Mouse (Mus musculus) liver, embryonic 12.5 days (tissue): ENCODE measurements around the gene Lpin2. TPM values are rescaled to one million over a fixed set of nuclear protein-coding genes. Genes with fewer than 3 reads are reported as not detected.
A peak's percentile ranks its signal among the peaks of the same experiment; 100 is the strongest.

Experiments
- ATAC-seq: fragments of 200-750 bp; cut with Nextera tagmentation; 2 replicates; pipeline ENCODE4 v1.8.0; 2017; ENCODE audit warnings: moderate number of reproducible peaks, mild to moderate bottlenecking, moderate library complexity
- H3K27ac ChIP-seq: fragments of 300-500 bp; sonication (generic); 2 replicates; pipeline ENCODE4 v1.5.1; 2016; ENCODE audit warnings: mild to moderate bottlenecking
- H3K27me3 ChIP-seq: fragments of 300-500 bp; sonication (generic); replicated peaks from 2 replicates; pipeline ENCODE4 v1.6.1; 2016; ENCODE audit warnings: mild to moderate bottlenecking, moderate library complexity
- H3K36me3 ChIP-seq: fragments of 300-500 bp; sonication (generic); 2 replicates; pipeline ENCODE4 v1.6.1; 2016; ENCODE audit warnings: mild to moderate bottlenecking, moderate library complexity
- H3K4me1 ChIP-seq: fragments of 300-500 bp; sonication (generic); 2 replicates; pipeline ENCODE4 v1.6.1; 2016
- H3K4me2 ChIP-seq: fragments of 300-500 bp; sonication (generic); 2 replicates; pipeline ENCODE4 v1.6.1; 2016; ENCODE audit warnings: mild to moderate bottlenecking, moderate library complexity
- H3K4me3 ChIP-seq: fragments of 300-500 bp; sonication (generic); 2 replicates; pipeline ENCODE4 v1.5.1; 2016; ENCODE audit warnings: mild to moderate bottlenecking, moderate library complexity
- H3K9ac ChIP-seq: fragments of 300-500 bp; sonication (generic); 2 replicates; pipeline ENCODE4 v1.6.1; 2016; ENCODE audit warnings: mild to moderate bottlenecking, moderate library complexity
- H3K9me3 ChIP-seq: fragments of 300-500 bp; sonication (generic); replicated peaks from 2 replicates; pipeline ENCODE4 v1.6.1; 2016; ENCODE audit warnings: mild to moderate bottlenecking, moderate library complexity
- WGBS: fragments of 180-500 bp; shearing (Covaris S2); methylation state at CpG from one replicate; pipeline ENCODE4 v1.1.7; 2016; ENCODE audit not compliant: insufficient replicate concordance; 5-methylcytosine and 5-hydroxymethylcytosine counted together
- polyA plus RNA-seq: library from polyadenylated mRNA; unstranded; fragments of >200 nt; fragmentation: Nextera tagmentation; extraction: Ambion mirVana; gene quantifications from 2 replicates; pipeline ENCODE4 v1.2.1, GENCODE M21; 2016

Gene Lpin2
- polyA plus RNA-seq, 1 experiment from 2014 or later = 40.1 TPM

GRCm38 (mm10) chr17:71224521-71224920, 42.2 kb downstream of the Lpin2 start:
- Histone ChIP-seq H3K36me3 (peaks cover 87% of the 10 kb centered on the region), H3K4me1 (peaks cover 44% of the 10 kb centered on the region), H3K4me2 (no peak overlapping the region), H3K9me3 (no peaks in the 10 kb centered on the region), H3K4me3 (no peak overlapping the region), H3K27me3 (no peaks in the 10 kb centered on the region), H3K27ac (0 out of 2 replicates have a peak overlapping the region, but pooled peaks have one; percentile 36), H3K9ac (no peak overlapping the region)
- ATAC-seq = no peak
- 78% methylated on average over 2 of the region's 2 CpGs for WGBS

DNA sequence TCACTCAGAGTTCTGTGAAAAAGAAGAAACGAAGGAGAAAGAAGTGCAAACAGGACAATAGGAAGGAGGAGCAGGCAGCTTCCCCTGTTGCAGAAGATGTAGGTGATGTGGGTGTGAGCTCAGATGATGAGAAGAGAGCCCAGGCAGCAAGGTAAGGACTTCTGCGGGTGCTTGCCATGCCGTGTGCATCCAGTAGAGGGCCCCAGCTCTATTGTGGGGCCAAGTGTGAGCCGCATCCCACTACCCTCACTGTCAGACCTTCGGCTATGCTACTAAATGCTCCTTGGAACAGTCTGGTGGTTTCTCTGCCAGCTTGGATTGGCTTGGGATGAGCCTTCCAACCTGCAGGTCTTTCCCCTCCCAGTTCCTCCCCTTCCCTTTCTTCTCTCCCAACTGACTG, 42.7 kb downstream of the Lpin2 start:
- peak; percentile 66; the same call in 1 of the 2 replicates for ATAC-seq
- WGBS = 34% methylated on average over 5 of the region's 5 CpGs

DNA sequence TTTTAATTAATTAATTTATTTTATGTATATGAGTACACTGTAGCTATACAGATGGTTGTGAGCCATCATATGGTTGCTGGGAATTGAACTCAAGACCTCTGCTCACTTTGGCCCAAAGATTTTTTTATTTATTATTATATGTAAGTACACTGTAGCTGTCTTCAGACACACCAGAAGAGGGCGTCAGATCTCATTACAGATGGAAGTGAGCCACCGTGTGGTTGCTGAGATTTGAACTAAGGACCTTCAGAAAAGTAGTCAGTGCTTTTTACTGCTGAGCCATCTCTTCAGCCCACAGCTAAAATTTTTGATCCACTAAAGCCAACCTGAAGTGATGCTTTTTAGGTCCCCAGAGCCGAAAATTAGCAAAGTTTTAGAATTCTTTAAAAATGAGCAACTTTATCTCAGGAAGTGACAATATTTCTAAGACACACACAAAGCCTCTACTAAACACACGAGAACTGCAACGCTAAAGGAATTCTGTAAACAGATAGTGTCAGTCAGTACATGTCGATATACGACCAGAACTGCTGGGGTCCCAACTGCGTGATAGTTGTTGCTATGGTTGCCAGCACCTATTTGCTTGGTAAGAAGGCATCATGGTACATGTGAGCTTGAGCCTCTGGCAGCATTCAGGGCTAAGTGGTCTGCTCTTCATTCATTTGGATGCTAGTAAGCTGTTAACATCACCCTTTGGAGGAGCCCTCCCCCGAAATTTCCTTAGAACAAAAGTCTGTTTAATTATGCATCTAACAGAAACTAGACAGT, 45.0 kb downstream of the Lpin2 start:
- Histone ChIP-seq H3K27ac (no peak overlapping the region), H3K4me3 (no peak overlapping the region), H3K36me3 (peaks cover 89% of the 10 kb centered on the region), H3K9me3 (no peaks in the 10 kb centered on the region), H3K27me3 (no peaks in the 10 kb centered on the region), H3K4me2 (no peak overlapping the region), H3K9ac (no peak overlapping the region), H3K4me1 (peaks cover 48% of the 10 kb centered on the region)
- WGBS = 79% methylated on average over 9 of the region's 9 CpGs
- ATAC-seq = no peak

More for the DNA sequence above, 42.7 kb downstream of the Lpin2 start:
- Histone ChIP-seq H3K9ac (no peak overlapping the region), H3K36me3 (peaks cover 89% of the 10 kb centered on the region), H3K9me3 (no peaks in the 10 kb centered on the region), H3K27ac (peak overlapping the region; percentile 37; the same call in 1 of the 2 replicates), H3K4me1 (peaks cover 47% of the 10 kb centered on the region), H3K4me2 (no peak overlapping the region), H3K27me3 (no peaks in the 10 kb centered on the region), H3K4me3 (no peak overlapping the region)

- H3K4me2 ChIP-seq = no peak overlapping the region
- no peaks in the 10 kb centered on the region for H3K27me3 ChIP-seq
- 92% methylated on average over 7 of the region's 7 CpGs for WGBS
- peaks cover 90% of the 10 kb centered on the region for H3K36me3 ChIP-seq
- no peak overlapping the region for H3K9ac ChIP-seq
- no peak overlapping the region for H3K27ac ChIP-seq
- H3K4me1 ChIP-seq = peaks cover 41% of the 10 kb centered on the region
- H3K9me3 ChIP-seq = no peaks in the 10 kb centered on the region
- H3K4me3 ChIP-seq = no peak overlapping the region
- ATAC-seq = no peak
These were observed 46.3 kb downstream of the Lpin2 start for GRCm38 (mm10) chr17:71228651-71229050.

- peak overlapping the region; percentile 64 for H3K27ac ChIP-seq
- H3K9ac ChIP-seq = no peak overlapping the region
- no peaks in the 10 kb centered on the region for H3K9me3 ChIP-seq
- H3K4me2 ChIP-seq = no peak overlapping the region
- H3K36me3 ChIP-seq = peaks cover 86% of the 10 kb centered on the region
- no peaks in the 10 kb centered on the region for H3K27me3 ChIP-seq
- WGBS = 76% methylated on average over 9 of the region's 9 CpGs
- 0 out of 2 replicates have a peak, but pooled peaks have one; percentile 34 for ATAC-seq
- H3K4me3 ChIP-seq = no peak overlapping the region
- H3K4me1 ChIP-seq = peaks cover 40% of the 10 kb centered on the region
These were observed 47.8 kb downstream of the Lpin2 start for GRCm38 (mm10) chr17:71230108-71230709.

GRCm38 (mm10) chr17:71231998-71232397, 49.6 kb downstream of the Lpin2 start:
- Histone ChIP-seq H3K4me2 (no peak overlapping the region), H3K27me3 (no peaks in the 10 kb centered on the region), H3K36me3 (peaks cover 82% of the 10 kb centered on the region), H3K4me3 (no peak overlapping the region), H3K9ac (no peak overlapping the region), H3K9me3 (no peaks in the 10 kb centered on the region), H3K27ac (peak overlapping the region; percentile 48; the same call in 1 of the 2 replicates), H3K4me1 (peaks cover 55% of the 10 kb centered on the region)
- no peak for ATAC-seq
- WGBS = 82% methylated on average over 2 of the region's 2 CpGs

GRCm38 (mm10) chr17:71233210-71233609, 50.9 kb downstream of the Lpin2 start:
- Histone ChIP-seq H3K9ac (no peak overlapping the region), H3K4me2 (no peak overlapping the region), H3K4me1 (peaks cover 67% of the 10 kb centered on the region), H3K9me3 (no peaks in the 10 kb centered on the region), H3K4me3 (no peak overlapping the region), H3K27ac (peak overlapping the region; percentile 84), H3K36me3 (peaks cover 84% of the 10 kb centered on the region), H3K27me3 (no peaks in the 10 kb centered on the region)
- WGBS = 89% methylated on average over 4 of the region's 4 CpGs
- no peak for ATAC-seq

DNA sequence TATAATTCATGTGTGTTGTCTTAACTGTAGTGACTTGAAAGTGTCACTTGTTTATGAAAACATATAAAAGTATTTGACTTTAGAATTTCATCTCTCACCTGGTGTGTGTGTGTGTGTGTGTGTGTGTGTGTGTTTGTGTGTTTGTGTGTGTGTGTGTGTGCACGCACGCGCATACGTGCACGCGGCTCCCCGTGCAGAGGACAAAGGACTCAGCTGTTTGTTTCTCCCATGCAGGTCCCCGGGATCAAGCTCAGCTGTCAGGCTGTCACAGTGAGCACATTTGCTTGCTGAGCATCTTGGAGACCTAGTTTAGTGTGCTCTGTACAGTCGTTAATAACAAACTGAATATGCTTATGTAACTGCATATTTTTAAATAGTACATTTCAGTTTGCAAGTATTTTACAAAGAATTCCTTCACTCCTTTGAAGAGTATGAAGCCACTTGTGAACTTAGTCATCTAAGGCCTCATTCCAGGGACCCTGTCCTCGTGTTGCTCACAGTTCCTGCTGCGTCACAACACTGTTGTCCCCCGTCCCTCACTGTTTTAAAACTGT, 51.8 kb downstream of the Lpin2 start:
- H3K9ac ChIP-seq = peak overlapping the region; percentile 30; the same call in 1 of the 2 replicates
- H3K27me3 ChIP-seq = no peaks in the 10 kb centered on the region
- no peak overlapping the region for H3K4me3 ChIP-seq
- H3K4me1 ChIP-seq = peaks cover 76% of the 10 kb centered on the region
- 90% methylated on average over 12 of the region's 12 CpGs for WGBS
- H3K27ac ChIP-seq = peak overlapping the region; percentile 84
- H3K9me3 ChIP-seq = no peaks in the 10 kb centered on the region
- no peak overlapping the region for H3K4me2 ChIP-seq
- ATAC-seq = no peak
- peaks cover 84% of the 10 kb centered on the region for H3K36me3 ChIP-seq

- Histone ChIP-seq H3K4me3 (0 out of 2 replicates have a peak overlapping the region, but pooled peaks have one; percentile 15), H3K27me3 (no peaks in the 10 kb centered on the region), H3K4me2 (peak overlapping the region; percentile 57), H3K36me3 (peaks cover 85% of the 10 kb centered on the region), H3K27ac (peak overlapping the region; percentile 100), H3K4me1 (peaks cover 78% of the 10 kb centered on the region), H3K9ac (peak overlapping the region; percentile 71), H3K9me3 (no peaks in the 10 kb centered on the region)
- ATAC-seq = peak; percentile 99
- 30% methylated on average over 12 of the region's 12 CpGs for WGBS
These were observed 53.0 kb downstream of the Lpin2 start for GRCm38 (mm10) chr17:71235229-71235958.

DNA sequence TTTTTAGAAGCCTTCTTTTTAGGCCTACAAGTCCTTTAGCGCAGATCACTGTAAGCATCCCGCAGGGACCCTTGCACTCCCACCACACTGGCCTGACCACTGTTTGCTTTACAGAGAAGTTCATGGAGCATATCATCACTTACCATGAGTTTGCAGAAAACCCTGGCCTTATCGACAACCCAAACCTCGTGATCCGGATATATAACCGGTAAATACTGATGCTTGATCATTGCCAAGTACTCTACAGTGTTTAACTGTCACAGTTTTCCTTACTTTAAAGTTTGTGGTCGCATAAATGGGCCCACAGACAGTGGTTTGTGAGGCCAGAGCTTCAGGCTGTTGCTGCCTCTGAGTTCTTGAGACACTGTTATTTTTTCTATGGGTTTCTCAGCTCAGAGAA, 56.1 kb downstream of the Lpin2 start:
- peak; percentile 48 for ATAC-seq
- Histone ChIP-seq H3K9me3 (no peaks in the 10 kb centered on the region), H3K27me3 (no peaks in the 10 kb centered on the region), H3K36me3 (peaks cover 85% of the 10 kb centered on the region), H3K4me1 (peaks cover 61% of the 10 kb centered on the region), H3K4me3 (no peak overlapping the region), H3K9ac (peak overlapping the region; percentile 37), H3K27ac (peak overlapping the region; percentile 100), H3K4me2 (peak overlapping the region; percentile 32; the same call in 1 of the 2 replicates)
- 34% methylated on average over 7 of the region's 7 CpGs for WGBS

DNA sequence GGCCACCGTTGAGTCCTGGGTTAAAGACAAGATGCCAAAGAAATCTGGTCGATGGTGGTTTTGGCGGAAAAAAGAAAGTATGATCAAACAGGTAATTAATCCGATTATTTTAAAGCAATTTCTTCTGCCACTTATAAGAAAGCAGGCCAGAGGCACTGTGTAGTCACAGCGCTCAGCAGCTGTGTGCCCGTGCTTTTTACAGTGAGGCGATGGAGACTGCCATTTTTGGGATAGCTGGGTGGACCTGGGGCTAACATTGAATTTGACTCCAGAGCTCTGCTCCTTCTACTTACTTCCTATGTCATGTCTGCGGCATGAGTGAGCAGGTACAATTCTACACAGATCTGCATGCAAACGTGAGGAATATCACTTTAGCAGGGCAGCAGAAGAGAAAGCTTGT, 58.5 kb downstream of the Lpin2 start:
- Histone ChIP-seq H3K9me3 (no peaks in the 10 kb centered on the region), H3K36me3 (peaks cover 93% of the 10 kb centered on the region), H3K4me1 (peaks cover 40% of the 10 kb centered on the region), H3K4me2 (no peak overlapping the region), H3K9ac (no peak overlapping the region), H3K27me3 (no peaks in the 10 kb centered on the region), H3K4me3 (no peak overlapping the region), H3K27ac (peak overlapping the region; percentile 32; the same call in 1 of the 2 replicates)
- ATAC-seq = no peak
- WGBS = 93% methylated on average over 9 of the region's 9 CpGs
